Mouse (Mus musculus): ENCODE measurements at regions not wholly inside any gene's neighbourhood (a gene's known extent, or its start where the extent isn't known, plus 50 kb on each side); places are given as distances from the start of the nearest gene placed in this dataset.

- Histone ChIP-seq H3K27ac (ENCODE audit: control insufficient read depth, insufficient read depth, low read depth, low read length, poor library complexity) (no peak overlapping the region), H3K4me3 (replicated peaks; ENCODE audit: control insufficient read depth, low read depth, low read length) (no peak overlapping the region), H3K4me1 (ENCODE audit: control insufficient read depth, insufficient read depth, low read length) (no peaks in the 10 kb centered on the region)
- WGBS = 77% methylated on average over 3 of the region's 3 CpGs
- TF ChIP-seq CTCF (IDR thresholded peaks at IDR 0.05; ENCODE audit: control insufficient read depth, insufficient read depth, low read length) (no peak), POLR2A (IDR thresholded peaks at IDR 0.05; ENCODE audit: borderline replicate concordance, control insufficient read depth, low read depth, low read length) (no peak)
Observed at GRCm38 (mm10) chr17:64511139-64511779, 89.3 kb upstream of the Man2a1 start.

DNA sequence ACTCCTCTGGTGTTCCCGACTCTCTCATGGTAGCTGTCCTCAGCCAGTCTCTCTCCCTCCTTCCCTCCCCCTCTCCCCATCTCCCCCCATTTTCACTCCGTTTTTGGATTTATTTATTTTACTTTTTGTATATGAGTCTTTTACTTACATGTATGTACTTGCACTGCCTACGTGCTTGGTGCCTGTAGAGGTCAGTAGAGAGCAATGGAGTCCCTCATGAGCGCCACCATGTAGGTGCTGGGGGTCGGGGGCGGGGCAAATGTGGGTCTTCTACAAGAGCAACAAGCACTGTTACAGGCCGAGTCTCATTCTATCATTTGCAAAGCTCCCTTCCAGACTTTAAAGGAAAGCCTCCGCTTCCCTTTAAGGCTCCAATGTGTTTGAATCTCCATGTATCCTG is 78.3 kb upstream of the Man2a1 start:
- WGBS = 65% methylated on average over 8 of the region's 8 CpGs

DNA sequence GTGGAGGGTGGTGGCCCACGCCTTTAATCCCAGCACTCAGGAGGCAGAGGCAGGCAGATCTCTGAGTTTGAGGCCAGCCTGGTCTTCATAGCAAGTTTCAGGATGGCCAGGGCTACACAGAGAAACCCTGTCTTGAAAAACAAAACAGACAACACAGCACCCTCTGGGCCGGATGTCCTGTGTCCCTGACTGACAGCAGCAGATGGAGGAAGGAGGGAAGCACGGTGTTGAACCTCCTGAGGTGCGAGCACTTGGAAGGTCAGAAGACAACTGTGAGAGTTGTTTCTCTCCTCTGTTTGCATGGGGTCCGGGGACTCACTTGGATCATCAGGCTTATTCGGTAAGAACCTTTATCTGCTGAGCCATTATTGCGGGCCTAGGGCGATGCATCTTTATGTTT is 76.6 kb upstream of the Man2a1 start:
- Histone ChIP-seq H3K4me3 (replicated peaks; ENCODE audit: control insufficient read depth, low read depth, low read length) (no peak overlapping the region), H3K27ac (ENCODE audit: control insufficient read depth, insufficient read depth, low read depth, low read length, poor library complexity) (no peak overlapping the region), H3K4me1 (ENCODE audit: control insufficient read depth, insufficient read depth, low read length) (no peaks in the 10 kb centered on the region)
- TF ChIP-seq CTCF (IDR thresholded peaks at IDR 0.05; ENCODE audit: control insufficient read depth, insufficient read depth, low read length) (no peak), POLR2A (IDR thresholded peaks at IDR 0.05; ENCODE audit: borderline replicate concordance, control insufficient read depth, low read depth, low read length) (no peak)
- WGBS = 77% methylated on average over 8 of the region's 8 CpGs

More for the DNA sequence above, 78.3 kb upstream of the Man2a1 start:
- TF ChIP-seq CTCF (IDR thresholded peaks at IDR 0.05; ENCODE audit: control insufficient read depth, insufficient read depth, low read length) (peak; percentile 57), POLR2A (IDR thresholded peaks at IDR 0.05; ENCODE audit: borderline replicate concordance, control insufficient read depth, low read depth, low read length) (no peak)
- Histone ChIP-seq H3K4me3 (replicated peaks; ENCODE audit: control insufficient read depth, low read depth, low read length) (no peak overlapping the region), H3K27ac (ENCODE audit: control insufficient read depth, insufficient read depth, low read depth, low read length, poor library complexity) (no peak overlapping the region), H3K4me1 (ENCODE audit: control insufficient read depth, insufficient read depth, low read length) (no peaks in the 10 kb centered on the region)

DNA sequence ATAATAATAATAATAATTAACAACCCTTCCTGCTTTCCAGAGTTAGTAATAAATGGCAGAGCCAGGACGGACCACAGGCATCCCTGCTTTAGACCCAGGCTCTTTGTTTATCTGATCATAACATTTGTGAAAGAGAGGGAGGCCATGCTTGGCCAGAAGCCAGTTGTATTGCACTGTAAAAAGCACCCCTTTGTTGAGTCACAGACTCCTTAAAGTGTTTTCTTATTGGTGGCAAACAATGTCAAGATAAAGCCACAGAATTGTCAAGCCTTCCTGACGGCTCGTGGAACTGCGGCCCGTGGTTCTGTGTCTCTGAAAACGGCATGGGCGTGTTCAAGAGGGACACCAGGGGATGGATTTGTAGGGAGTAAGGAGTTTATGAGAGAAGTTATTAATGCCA is 72.7 kb upstream of the Man2a1 start:
- no peak overlapping the region for H3K27ac ChIP-seq (ENCODE audit: control insufficient read depth, insufficient read depth, low read depth, low read length, poor library complexity)
- WGBS = 65% methylated on average over 7 of the region's 7 CpGs
- H3K4me3 ChIP-seq (replicated peaks; ENCODE audit: control insufficient read depth, low read depth, low read length) = no peak overlapping the region
- no peaks in the 10 kb centered on the region; the same call in 1 of the 2 replicates for H3K4me1 ChIP-seq (ENCODE audit: control insufficient read depth, insufficient read depth, low read length)
- no peak for TF ChIP-seq CTCF (IDR thresholded peaks at IDR 0.05; ENCODE audit: control insufficient read depth, insufficient read depth, low read length)
- TF ChIP-seq POLR2A (IDR thresholded peaks at IDR 0.05; ENCODE audit: borderline replicate concordance, control insufficient read depth, low read depth, low read length) = no peak

DNA sequence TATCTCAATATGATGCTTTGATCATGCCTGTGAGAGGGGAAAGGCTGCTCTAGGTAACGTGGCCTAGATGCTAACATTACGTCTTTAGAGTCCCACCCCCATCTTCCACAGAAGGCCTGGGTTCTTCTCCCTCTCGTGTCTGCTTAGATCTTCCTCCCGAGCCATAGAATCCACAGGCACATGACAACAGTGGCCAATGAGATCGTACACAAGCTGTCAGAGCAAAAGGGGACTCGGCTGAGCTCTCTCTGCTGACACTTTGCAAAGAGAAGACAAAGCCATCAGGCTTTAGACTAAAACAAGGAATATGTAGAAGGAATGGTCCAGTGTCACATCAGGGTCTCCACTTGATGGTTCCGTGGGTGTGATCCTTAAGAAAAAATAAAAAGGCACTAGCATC is 72.1 kb upstream of the Man2a1 start:
- 85% methylated on average over 7 of the region's 7 CpGs for WGBS
- Histone ChIP-seq H3K4me3 (replicated peaks; ENCODE audit: control insufficient read depth, low read depth, low read length) (no peak overlapping the region), H3K4me1 (ENCODE audit: control insufficient read depth, insufficient read depth, low read length) (no peaks in the 10 kb centered on the region; the same call in 1 of the 2 replicates), H3K27ac (ENCODE audit: control insufficient read depth, insufficient read depth, low read depth, low read length, poor library complexity) (no peak overlapping the region)
- TF ChIP-seq CTCF (IDR thresholded peaks at IDR 0.05; ENCODE audit: control insufficient read depth, insufficient read depth, low read length) (no peak), POLR2A (IDR thresholded peaks at IDR 0.05; ENCODE audit: borderline replicate concordance, control insufficient read depth, low read depth, low read length) (no peak)

DNA sequence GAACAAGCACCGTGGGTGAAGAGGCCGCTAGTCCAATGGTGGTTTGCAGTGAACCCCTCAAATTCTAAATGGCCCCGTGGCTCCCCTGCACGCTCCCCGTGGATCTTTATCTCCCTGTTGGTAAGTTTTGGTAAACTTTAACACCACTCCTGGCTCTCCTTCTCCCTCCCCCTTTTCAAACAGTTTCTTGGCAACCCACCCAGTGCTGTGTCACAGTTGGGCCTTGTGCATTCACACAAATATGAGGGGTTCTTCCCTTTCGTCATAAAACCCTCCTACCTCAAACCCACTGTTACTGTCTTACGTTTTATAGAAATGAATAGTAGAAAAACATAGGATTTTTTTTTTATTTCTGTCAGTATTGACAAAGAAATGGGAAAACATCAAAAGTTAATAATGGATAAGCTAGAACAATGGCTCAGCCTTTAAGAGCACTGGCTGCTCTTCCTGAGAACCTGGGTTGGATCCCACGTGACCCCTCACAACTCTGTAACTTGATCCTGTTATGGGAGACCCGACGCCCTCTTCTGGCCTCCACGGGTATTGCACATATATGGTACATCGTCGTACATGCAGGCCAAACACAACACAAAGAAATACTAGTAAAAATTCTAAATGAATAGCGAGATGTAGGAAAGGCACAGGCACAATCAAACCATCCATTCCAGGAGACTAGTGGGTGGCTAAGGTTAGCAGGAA is 71.1 kb upstream of the Man2a1 start:
- 75% methylated on average over 14 of the region's 14 CpGs for WGBS
- H3K4me1 ChIP-seq (ENCODE audit: control insufficient read depth, insufficient read depth, low read length) = no peaks in the 10 kb centered on the region; the same call in 1 of the 2 replicates

GRCm38 (mm10) chr17:64531150-64531549 is 69.4 kb upstream of the Man2a1 start:
- Histone ChIP-seq H3K27ac (ENCODE audit: control insufficient read depth, insufficient read depth, low read depth, low read length, poor library complexity) (no peak overlapping the region), H3K4me1 (ENCODE audit: control insufficient read depth, insufficient read depth, low read length) (no peaks in the 10 kb centered on the region; the same call in 1 of the 2 replicates), H3K4me3 (replicated peaks; ENCODE audit: control insufficient read depth, low read depth, low read length) (no peak overlapping the region)
- no peak for TF ChIP-seq CTCF (IDR thresholded peaks at IDR 0.05; ENCODE audit: control insufficient read depth, insufficient read depth, low read length)
- TF ChIP-seq POLR2A (IDR thresholded peaks at IDR 0.05; ENCODE audit: borderline replicate concordance, control insufficient read depth, low read depth, low read length) = no peak
- 38% methylated on average over 7 of the region's 7 CpGs for WGBS

More for the DNA sequence above, 71.1 kb upstream of the Man2a1 start:
- TF ChIP-seq POLR2A (IDR thresholded peaks at IDR 0.05; ENCODE audit: borderline replicate concordance, control insufficient read depth, low read depth, low read length) (no peak), CTCF (IDR thresholded peaks at IDR 0.05; ENCODE audit: control insufficient read depth, insufficient read depth, low read length) (peak; percentile 42; the same call in 1 of the 2 replicates)
- Histone ChIP-seq H3K27ac (ENCODE audit: control insufficient read depth, insufficient read depth, low read depth, low read length, poor library complexity) (no peak overlapping the region), H3K4me3 (replicated peaks; ENCODE audit: control insufficient read depth, low read depth, low read length) (no peak overlapping the region)

DNA sequence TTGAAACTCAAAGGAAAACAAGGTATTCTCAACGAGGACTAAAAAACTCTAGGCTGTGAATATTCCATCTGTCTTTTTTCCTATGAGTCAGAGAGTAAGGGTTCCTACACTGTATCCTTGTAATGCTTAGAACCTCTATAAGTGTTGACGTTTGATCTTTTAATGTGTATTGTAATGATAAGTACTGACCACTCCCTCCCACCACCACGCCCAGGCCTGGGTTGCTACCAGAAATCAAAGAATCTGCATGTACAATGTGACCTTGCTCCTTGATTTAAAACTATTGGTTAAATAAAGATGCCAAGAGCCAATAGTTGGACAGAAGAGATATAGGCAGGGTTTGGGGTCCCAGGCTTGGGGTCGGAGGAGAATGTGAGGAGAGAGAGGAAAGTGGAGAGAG is 66.2 kb upstream of the Man2a1 start:
- Histone ChIP-seq H3K4me1 (ENCODE audit: control insufficient read depth, insufficient read depth, low read length) (no peaks in the 10 kb centered on the region; the same call in 1 of the 2 replicates), H3K27ac (ENCODE audit: control insufficient read depth, insufficient read depth, low read depth, low read length, poor library complexity) (no peak overlapping the region), H3K4me3 (replicated peaks; ENCODE audit: control insufficient read depth, low read depth, low read length) (no peak overlapping the region)
- TF ChIP-seq CTCF (IDR thresholded peaks at IDR 0.05; ENCODE audit: control insufficient read depth, insufficient read depth, low read length) (no peak), POLR2A (IDR thresholded peaks at IDR 0.05; ENCODE audit: borderline replicate concordance, control insufficient read depth, low read depth, low read length) (no peak)
- 70% methylated on average over 4 of the region's 4 CpGs for WGBS

All from bone marrow, adult 2 months (tissue).